Comparison of ENCODE assay signal across 8 mouse cellular contexts in genomic region chr9:58369644-58370043, GRCm38 (mm10). TPM values are rescaled to one million over a fixed set of nuclear protein-coding genes. Genes with fewer than 3 reads are reported as not detected.
DNase-seq lines count a peak whose midpoint lies in the region; ATAC-seq lines count a peak whose summit lies in the region.

No protein-coding gene starts in this region.

- ATAC-seq in hindbrain, embryonic 14.5 days (ENCODE audit: low FRiP score) = no peak
- ATAC-seq in hindbrain, embryonic 16.5 days = no peak
- no peak for ATAC-seq in monocyte, adult 5-6 weeks (replicated peaks; ENCODE audit: insufficient number of reproducible peaks, low FRiP score, low TSS enrichment, poor library complexity, severe bottlenecking)

- 49% methylated on average over 6 of the region's 6 CpGs for WGBS in hindbrain, embryonic 14.5 days
- 52% methylated on average over 6 of the region's 6 CpGs for WGBS in hindbrain, embryonic 16.5 days

- H3K36me3 ChIP-seq in hindbrain, embryonic 14.5 days (replicated peaks; ENCODE audit: control insufficient read depth, insufficient read depth) = no peaks in the 10 kb centered on the region
- no peaks in the 10 kb centered on the region for H3K36me3 ChIP-seq in hindbrain, embryonic 16.5 days (ENCODE audit: control insufficient read depth, insufficient read depth, low read length)
- no peaks in the 10 kb centered on the region for H3K36me3 ChIP-seq in splenic B cell, adult 2 months (ENCODE audit: control insufficient read depth, insufficient read depth, low read length, poor library complexity, severe bottlenecking)

- H3K27ac ChIP-seq in hindbrain, embryonic 14.5 days = no peak overlapping the region
- H3K27ac ChIP-seq in hindbrain, embryonic 16.5 days (ENCODE audit: low read depth, low read length) = no peak overlapping the region

- no peak overlapping the region for H3K9ac ChIP-seq in hindbrain, embryonic 14.5 days
- no peak overlapping the region for H3K9ac ChIP-seq in hindbrain, embryonic 16.5 days (ENCODE audit: low read depth, low read length)

- no peak overlapping the region for H3K4me3 ChIP-seq in hindbrain, embryonic 14.5 days (replicated peaks; ENCODE audit: low read length)
- no peak overlapping the region for H3K4me3 ChIP-seq in hindbrain, embryonic 16.5 days (ENCODE audit: low read length)

- H3K4me1 ChIP-seq in hindbrain, embryonic 14.5 days (replicated peaks; ENCODE audit: control insufficient read depth, insufficient read depth, low read length) = peaks cover 6% of the 10 kb centered on the region; the same call in 1 of the 2 replicates
- H3K4me1 ChIP-seq in hindbrain, embryonic 16.5 days (ENCODE audit: control insufficient read depth, insufficient read depth, low read depth, low read length) = 0 out of 2 replicates have a peak, but pooled peaks cover 4% of the 10 kb centered on the region

- peak; percentile 60 for DNase-seq in hindbrain, embryonic 14.5 days (ENCODE audit: low spot score)
- DNase-seq in urinary bladder, postnatal 14 days (ENCODE audit: low spot score) = peak; percentile 25
- no peak for DNase-seq in urinary bladder, postnatal 4 days (ENCODE audit: low spot score in 2 of 2)
- peak; percentile 65 to 70 for DNase-seq in cerebellum, postnatal 14 days
- DNase-seq in kidney, postnatal 14 days = peak; percentile 29
- DNase-seq in splenic B cell, adult 2 months (ENCODE audit: low read depth, low spot score) = peak; percentile 71

- no peaks in the 10 kb centered on the region for H3K27me3 ChIP-seq in hindbrain, embryonic 14.5 days (ENCODE audit: control insufficient read depth, insufficient read depth, low read length)
- H3K27me3 ChIP-seq in hindbrain, embryonic 16.5 days (replicated peaks; ENCODE audit: control insufficient read depth, insufficient read depth, low read length) = no peaks in the 10 kb centered on the region
- H3K27me3 ChIP-seq in splenic B cell, adult 2 months (ENCODE audit: control insufficient read depth, insufficient read depth, low read length, poor library complexity, severe bottlenecking) = no peaks in the 10 kb centered on the region

- no peaks in the 10 kb centered on the region for H3K9me3 ChIP-seq in hindbrain, embryonic 14.5 days (ENCODE audit: control insufficient read depth, low read length)
- H3K9me3 ChIP-seq in hindbrain, embryonic 16.5 days (ENCODE audit: control insufficient read depth, low read length) = no peaks in the 10 kb centered on the region

- H3K4me2 ChIP-seq in hindbrain, embryonic 14.5 days (replicated peaks) = no peak overlapping the region
- H3K4me2 ChIP-seq in hindbrain, embryonic 16.5 days (ENCODE audit: low read length) = no peak overlapping the region

RNA-seq across cellular contexts. Expression of gene Tbc1d21, which starts 0.6 kb away (rescaled TPM):
- polyA plus RNA-seq in hindbrain, embryonic 14.5 days (2014; fragmentation: Nextera tagmentation; extraction: Ambion mirVana) = not detected in 2 replicates
- polyA plus RNA-seq in hindbrain, embryonic 16.5 days (2015; fragmentation: Nextera tagmentation; extraction: Ambion mirVana) = not detected in 2 replicates
- not detected in 3 replicates for total RNA-seq in monocyte, adult 5-6 weeks (2017)

RNA-seq across cellular contexts. Expression of gene Loxl1, which starts 56.7 kb away (rescaled TPM):
- 7.9 and 9.6 TPM in 2 replicates for polyA plus RNA-seq in hindbrain, embryonic 14.5 days (2014; fragmentation: Nextera tagmentation; extraction: Ambion mirVana)
- 7.4 and 10.2 TPM in 2 replicates for polyA plus RNA-seq in hindbrain, embryonic 16.5 days (2015; fragmentation: Nextera tagmentation; extraction: Ambion mirVana)
- not detected in 3 replicates for total RNA-seq in monocyte, adult 5-6 weeks (2017)

Comparison
In these comparisons a context has a peak if more than half of its experiments do, and no peak if none do; other contexts are left out.
1. DNase-seq: peak in hindbrain, embryonic 14.5 days (single experiment), urinary bladder, postnatal 14 days (single experiment), cerebellum, postnatal 14 days (2 of 2), kidney, postnatal 14 days (single experiment) and splenic B cell, adult 2 months (single experiment); none in urinary bladder, postnatal 4 days (0 of 2).